Mouse (Mus musculus) CH12F3 (cell line): ENCODE results near the gene Trpm1.

Source experiments
- in situ Hi-C: fragments of 300-500 bp; cut with MboI; formaldehyde crosslinking; loops from 2 replicates; pipeline ENCODE4 v1.14.3; 2020; ENCODE audit warnings: low sequenced_read_pairs

Gene Trpm1

GRCm38 (mm10) chr7:64279548-64279947 is 125.9 kb downstream of the Trpm1 start:
- in situ Hi-C loops = no loop called here

- in situ Hi-C loops = no loop called here
Observed at GRCm38 (mm10) chr7:64286566-64286965, 132.9 kb downstream of the Trpm1 start.

GRCm38 (mm10) chr7:64287414-64288091 is 133.9 kb downstream of the Trpm1 start, which contains the start of gene Mtmr10:
Mtmr10 (plus strand) TSS chr7:64287653.
- in situ Hi-C loops = no loop called here

- in situ Hi-C loops = no loop called here
Observed at GRCm38 (mm10) chr7:64289416-64289815, 135.8 kb downstream of the Trpm1 start.

DNA sequence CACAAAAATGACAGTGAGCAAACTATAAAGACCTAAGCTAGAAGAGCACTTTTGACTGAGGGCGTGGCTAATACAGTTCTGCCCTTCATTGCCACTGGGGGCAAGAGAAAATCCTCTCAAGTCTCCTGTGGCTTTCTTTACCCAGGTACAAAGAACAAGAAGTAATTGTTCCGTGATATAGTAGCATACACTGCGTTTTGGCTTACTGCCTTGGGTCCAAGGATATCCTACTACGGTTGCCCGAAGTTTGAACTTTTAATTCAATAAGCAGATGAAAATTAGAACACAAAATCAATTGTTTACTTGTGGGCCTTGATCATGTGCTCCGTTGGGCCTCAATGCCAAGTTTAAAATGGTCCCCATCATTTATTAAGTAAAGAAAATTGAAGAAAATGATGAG is 136.8 kb downstream of the Trpm1 start:
- in situ Hi-C loops = no loop called here

DNA sequence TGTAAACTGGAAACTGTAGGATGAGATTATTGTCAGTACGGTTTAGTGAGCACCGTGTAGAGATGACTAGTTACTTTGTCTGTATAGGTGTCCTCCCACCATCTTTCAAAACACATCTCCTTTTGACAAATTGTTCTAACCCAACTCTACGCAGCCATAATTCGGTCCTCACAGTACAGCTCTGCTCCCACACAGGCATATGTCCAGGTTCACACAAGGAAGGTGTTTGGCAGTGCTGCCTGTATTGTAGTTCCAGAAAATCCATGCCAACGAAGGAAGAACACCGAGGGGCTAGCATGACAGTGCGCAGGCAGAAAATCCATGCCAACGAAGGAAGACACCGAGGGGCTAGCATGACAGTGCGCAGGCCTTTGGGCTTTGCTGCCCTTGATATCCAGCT is 138.1 kb downstream of the Trpm1 start:
- in situ Hi-C loops = no loop called here

- in situ Hi-C loops = no loop called here
Observed at GRCm38 (mm10) chr7:64296286-64297010, 142.8 kb downstream of the Trpm1 start.

- in situ Hi-C loops = no loop called here
Observed at GRCm38 (mm10) chr7:64310241-64310640, 156.6 kb downstream of the Trpm1 start.

DNA sequence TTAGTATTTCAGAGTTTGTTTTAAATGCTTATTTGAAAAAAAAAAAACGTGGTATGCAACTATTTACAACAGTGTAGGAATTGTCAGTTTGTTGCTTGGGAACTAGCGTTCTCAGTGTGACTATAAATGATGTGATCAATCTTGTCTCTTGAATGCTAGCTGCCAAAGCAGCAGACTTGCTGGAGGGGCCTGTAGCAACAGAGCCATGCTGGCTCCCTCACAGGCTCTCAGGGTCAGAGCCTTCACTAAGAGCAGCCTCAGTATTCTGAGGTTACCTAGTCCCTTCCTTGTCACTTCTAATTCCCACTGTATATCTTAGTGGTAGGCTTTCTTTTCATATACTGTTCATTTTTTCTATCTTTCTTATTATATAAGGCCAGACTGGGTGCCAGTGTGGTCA is 157.1 kb downstream of the Trpm1 start:
- in situ Hi-C loops = no loop called here

- in situ Hi-C loops = no loop called here
Observed at GRCm38 (mm10) chr7:64312811-64313210, 159.2 kb downstream of the Trpm1 start.
